Mouse (Mus musculus) heart, postnatal 0 days (tissue): ENCODE measurements around the gene Ube2q1. TPM values are rescaled to one million over a fixed set of nuclear protein-coding genes. Genes with fewer than 3 reads are reported as not detected.

ENCODE experiments used
- ATAC-seq: fragments of 200-750 bp; cut with Nextera tagmentation; 2 replicates; pipeline ENCODE4 v1.8.0; 2017; ENCODE audit warnings: low read depth, moderate number of reproducible peaks, moderate library complexity; ENCODE audit not compliant: insufficient read depth
- DNase-seq: peaks from one replicate; pipeline ENCODE4 v3.0.0-alpha.2; 2016; ENCODE audit warnings: low spot score
- H3K27ac ChIP-seq: fragments of 300-500 bp; sonication (generic); 2 replicates; pipeline ENCODE4 v1.5.1; 2014; ENCODE audit warnings: low read depth, mild to moderate bottlenecking
- H3K27me3 ChIP-seq: fragments of 300-500 bp; sonication (generic); 2 replicates; pipeline ENCODE4 v1.6.1; 2014; ENCODE audit warnings: low read length, mixed read lengths; ENCODE audit not compliant: control insufficient read depth, insufficient read depth
- H3K36me3 ChIP-seq: fragments of 300-500 bp; sonication (generic); replicated peaks from 2 replicates; pipeline ENCODE4 v1.6.1; 2014; ENCODE audit warnings: low read length, mixed read lengths; ENCODE audit not compliant: control insufficient read depth, insufficient read depth
- H3K4me1 ChIP-seq: fragments of 300-500 bp; sonication (generic); 2 replicates; pipeline ENCODE4 v1.6.1; 2014; ENCODE audit warnings: antibody characterized with exemption; ENCODE audit not compliant: control insufficient read depth, insufficient read depth
- H3K4me2 ChIP-seq: fragments of 300-500 bp; sonication (generic); 2 replicates; pipeline ENCODE4 v1.6.1; 2014; ENCODE audit warnings: low read depth, mild to moderate bottlenecking, low read length, moderate library complexity
- H3K4me3 ChIP-seq: fragments of 300-500 bp; sonication (generic); 2 replicates; pipeline ENCODE4 v1.5.1; 2014; ENCODE audit warnings: low read depth, low read length
- H3K9ac ChIP-seq: fragments of 300-500 bp; sonication (generic); replicated peaks from 2 replicates; pipeline ENCODE4 v1.6.1; 2014; ENCODE audit warnings: low read depth, low read length, mixed read lengths
- H3K9me3 ChIP-seq: fragments of 300-500 bp; sonication (generic); replicated peaks from 2 replicates; pipeline ENCODE4 v1.6.1; 2016; ENCODE audit warnings: low read length; ENCODE audit not compliant: control insufficient read depth
- CTCF ChIP-seq: IDR thresholded peaks from 2 replicates; pipeline ENCODE4 v1.5.1; 2016; ENCODE audit warnings: antibody characterized with exemption, control low read depth, low read depth
- EP300 ChIP-seq: IDR thresholded peaks from 2 replicates; pipeline ENCODE4 v1.6.1; 2016; ENCODE audit warnings: antibody characterized with exemption, low read depth
- WGBS: fragments of 180-500 bp; shearing (Covaris S2); extraction: QIAGEN DNeasy Blood & Tissue Kit; methylation state at CpG from one replicate; pipeline ENCODE4 v1.1.7; 2014; 5-methylcytosine and 5-hydroxymethylcytosine counted together
- polyA plus RNA-seq: library from polyadenylated mRNA; unstranded; fragments of >200 nt; fragmentation: Nextera tagmentation; extraction: Ambion mirVana; gene quantifications from 2 replicates; pipeline ENCODE4 v1.2.1, GENCODE M21; 2015
- total RNA-seq: library from RNA; depleted of rRNA; stranded (reverse); fragments of >200 nt; gene quantifications from 2 replicates; pipeline ENCODE4 v1.2.3, GENCODE M21; 2014; ENCODE audit warnings: low replicate concordance

The Ube2q1 gene
- total and polyA plus RNA-seq, 2 experiments from 2014 or later, result 5.5 to 80.1 TPM

GRCm38 (mm10) chr3:89769584-89769983, 3.8 kb upstream of the Ube2q1 start:
- peaks cover 11% of the 10 kb centered on the region for H3K4me1 ChIP-seq
- 59% methylated on average over 7 of the region's 7 CpGs for whole genome bisulfite sequencing
- H3K9me3 ChIP-seq, result no peaks in the 10 kb centered on the region
- 0 out of 2 replicates have a peak, but pooled peaks cover 3% of the 10 kb centered on the region for H3K36me3 ChIP-seq
- ATAC-seq, result no peak
- H3K4me3 ChIP-seq, result no peak overlapping the region
- DNase-seq, result no peak
- H3K27ac ChIP-seq, result no peak overlapping the region
- no peak overlapping the region for H3K9ac ChIP-seq
- no peak overlapping the region for H3K4me2 ChIP-seq
- TF ChIP-seq CTCF (no peak), EP300 (no peak)
- H3K27me3 ChIP-seq, result peaks cover 8% of the 10 kb centered on the region

- no peak for ATAC-seq
- 49% methylated on average over 2 of the region's 2 CpGs for WGBS
- Histone ChIP-seq H3K27ac (no peak overlapping the region), H3K4me1 (peaks cover 20% of the 10 kb centered on the region), H3K4me3 (no peak overlapping the region), H3K9ac (no peak overlapping the region), H3K9me3 (no peaks in the 10 kb centered on the region), H3K4me2 (no peak overlapping the region), H3K36me3 (0 out of 2 replicates have a peak, but pooled peaks cover 3% of the 10 kb centered on the region), H3K27me3 (no peaks in the 10 kb centered on the region)
- no peak for DNase-seq
- TF ChIP-seq EP300 (no peak), CTCF (no peak)
Observed at GRCm38 (mm10) chr3:89770425-89771002, 2.9 kb upstream of the Ube2q1 start.

- TF ChIP-seq EP300 (no peak), CTCF (peak; percentile 98)
- Histone ChIP-seq H3K27ac (peak overlapping the region; percentile 95), H3K4me1 (peaks cover 23% of the 10 kb centered on the region), H3K4me3 (peak overlapping the region; percentile 89), H3K4me2 (peak overlapping the region; percentile 92), H3K9me3 (no peaks in the 10 kb centered on the region), H3K36me3 (peaks cover 22% of the 10 kb centered on the region), H3K9ac (peak overlapping the region; percentile 61), H3K27me3 (no peaks in the 10 kb centered on the region)
- peak; percentile 50 for ATAC-seq
- peak; percentile 86 for DNase-seq
- 2% methylated on average over 17 of the region's 17 CpGs for WGBS
Observed at GRCm38 (mm10) chr3:89772588-89772967, 838 bp upstream of the Ube2q1 start.

GRCm38 (mm10) chr3:89773740-89774211, 360 bp downstream of the Ube2q1 start:
- 3% methylated on average over 20 of the region's 37 CpGs for WGBS

GRCm38 (mm10) chr3:89774236-89774960, 982 bp downstream of the Ube2q1 start:
- H3K9ac ChIP-seq, result peak overlapping the region; percentile 96
- 24% methylated on average over 15 of the region's 15 CpGs for WGBS
- H3K4me1 ChIP-seq, result peaks cover 23% of the 10 kb centered on the region
- no peak for ATAC-seq
- TF ChIP-seq EP300, result no peak
- no peak for TF ChIP-seq CTCF
- peak overlapping the region; percentile 92 for H3K4me2 ChIP-seq
- peak overlapping the region; percentile 89 for H3K4me3 ChIP-seq
- no peaks in the 10 kb centered on the region for H3K9me3 ChIP-seq
- peaks cover 40% of the 10 kb centered on the region for H3K36me3 ChIP-seq
- DNase-seq, result no peak
- peak overlapping the region; percentile 95 for H3K27ac ChIP-seq
- H3K27me3 ChIP-seq, result no peaks in the 10 kb centered on the region

More at GRCm38 (mm10) chr3:89773740-89774211, 360 bp downstream of the Ube2q1 start:
- DNase-seq (no peak), ATAC-seq (peak; percentile 24)
- Histone ChIP-seq H3K27ac (peak overlapping the region; percentile 95), H3K4me2 (peak overlapping the region; percentile 92), H3K36me3 (peaks cover 34% of the 10 kb centered on the region), H3K9me3 (no peaks in the 10 kb centered on the region), H3K27me3 (no peaks in the 10 kb centered on the region), H3K4me1 (peaks cover 23% of the 10 kb centered on the region), H3K4me3 (peak overlapping the region; percentile 89), H3K9ac (peak overlapping the region; percentile 96)
- no peak for TF ChIP-seq EP300
- no peak for TF ChIP-seq CTCF
